Mouse (Mus musculus): Measurements from ENCODE around the gene Sh3gl2. TPM values are rescaled to one million over a fixed set of nuclear protein-coding genes. Genes with fewer than 3 reads are reported as not detected.
A peak's percentile ranks its signal among the peaks of the same experiment; 100 is the strongest.

The Sh3gl2 gene
- total and polyA plus RNA-seq, 3 experiments, result not detected

GRCm38 (mm10) chr4:85398765-85399164 lies 193.8 kb downstream of the Sh3gl2 start:
- Histone ChIP-seq H3K27ac (ENCODE audit: insufficient read depth, low read depth) (no peak overlapping the region), H3K27me3 (replicated peaks) (no peaks in the 10 kb centered on the region), H3K4me1 (ENCODE audit: control insufficient read depth in 1 of 2, insufficient read depth in 2 of 2) (no peaks in the 10 kb centered on the region), H3K4me3 (replicated peaks in 1 of 3; ENCODE audit: low read depth in 2 of 3, low read length in 2 of 3, poor library complexity in 1 of 3) (no peak overlapping the region), H3K79me2 (replicated peaks; ENCODE audit: control insufficient read depth, extremely low read depth, insufficient read depth, poor library complexity, severe bottlenecking) (no peaks in the 10 kb centered on the region), H3K9me3 (replicated peaks; ENCODE audit: low read length) (peaks cover 75% of the 10 kb centered on the region), H3K36me3 (replicated peaks in 1 of 2; ENCODE audit: control insufficient read depth in 1 of 2, insufficient read depth in 1 of 2, low read length in 1 of 2) (no peaks in the 10 kb centered on the region), H3K4me2 (ENCODE audit: insufficient read depth, low read depth, poor library complexity, severe bottlenecking) (no peak overlapping the region), H3K9ac (ENCODE audit: insufficient read depth, low read depth) (no peak overlapping the region)
- dilution Hi-C loops (cut with MboI; ENCODE audit: extremely low pct_ligation_motif_present, extremely low pct_unique_long_range_greater_than_20kb, low sequenced_read_pairs), result no loop called here
- TF ChIP-seq GABPA (IDR thresholded peaks at IDR 0.05; ENCODE audit: insufficient replicate concordance, low read depth, low read length) (no peak), JUND (conservative IDR thresholded peaks at IDR 0.05; ENCODE audit: low read depth, low read length) (no peak), ETS1 (conservative IDR thresholded peaks at IDR 0.05; ENCODE audit: low read depth, low read length) (no peak)
- in situ Hi-C loops (cut with MboI; ENCODE audit: low pct_ligation_motif_present, low pct_unique_long_range_greater_than_20kb, low sequenced_read_pairs), result no loop called here
- DNase-seq (ENCODE audit: extremely low read depth), result no peak

- peaks cover 71% of the 10 kb centered on the region for H3K9me3 ChIP-seq (replicated peaks; ENCODE audit: low read length)
- no peak overlapping the region for H3K27ac ChIP-seq (ENCODE audit: insufficient read depth, low read depth)
- H3K9ac ChIP-seq (ENCODE audit: insufficient read depth, low read depth), result no peak overlapping the region
- dilution Hi-C loops (cut with MboI; ENCODE audit: extremely low pct_ligation_motif_present, extremely low pct_unique_long_range_greater_than_20kb, low sequenced_read_pairs) (no loop called here), in situ Hi-C loops (cut with MboI; ENCODE audit: low pct_ligation_motif_present, low pct_unique_long_range_greater_than_20kb, low sequenced_read_pairs) (no loop called here)
- no peaks in the 10 kb centered on the region for H3K79me2 ChIP-seq (replicated peaks; ENCODE audit: control insufficient read depth, extremely low read depth, insufficient read depth, poor library complexity, severe bottlenecking)
- DNase-seq (ENCODE audit: extremely low read depth), result peak; percentile 0
- 0 out of 4 replicates have a peak, but pooled peaks of 1 of the 2 experiments have one; percentile 14 for TF ChIP-seq CTCF (conservative IDR thresholded peaks at IDR 0.05 in 1 of 2, IDR thresholded peaks at IDR 0.05 in 1 of 2; ENCODE audit: low read depth in 2 of 2, low read length in 2 of 2)
- TF ChIP-seq NELFE (IDR thresholded peaks at IDR 0.05; ENCODE audit: low read depth, low read length), result no peak
- no peak overlapping the region for H3K4me3 ChIP-seq (replicated peaks in 1 of 3; ENCODE audit: low read depth in 2 of 3, low read length in 2 of 3, poor library complexity in 1 of 3)
- no peaks in the 10 kb centered on the region for H3K27me3 ChIP-seq (replicated peaks)
- no peaks in the 10 kb centered on the region for H3K36me3 ChIP-seq (replicated peaks in 1 of 2; ENCODE audit: control insufficient read depth in 1 of 2, insufficient read depth in 1 of 2, low read length in 1 of 2)
- no peak overlapping the region for H3K4me2 ChIP-seq (ENCODE audit: insufficient read depth, low read depth, poor library complexity, severe bottlenecking)
- no peaks in the 10 kb centered on the region for H3K4me1 ChIP-seq (ENCODE audit: control insufficient read depth in 1 of 2, insufficient read depth in 2 of 2)
These were observed 197.9 kb downstream of the Sh3gl2 start for GRCm38 (mm10) chr4:85402823-85403222.

- Histone ChIP-seq H3K79me2 (replicated peaks; ENCODE audit: control insufficient read depth, extremely low read depth, insufficient read depth, poor library complexity, severe bottlenecking) (no peaks in the 10 kb centered on the region), H3K36me3 (replicated peaks in 1 of 2; ENCODE audit: control insufficient read depth in 1 of 2, insufficient read depth in 1 of 2, low read length in 1 of 2) (no peaks in the 10 kb centered on the region), H3K9me3 (replicated peaks; ENCODE audit: low read length) (peaks cover 59% of the 10 kb centered on the region), H3K27me3 (replicated peaks) (no peaks in the 10 kb centered on the region), H3K27ac (ENCODE audit: insufficient read depth, low read depth) (no peak overlapping the region), H3K4me1 (ENCODE audit: control insufficient read depth in 1 of 2, insufficient read depth in 2 of 2) (no peaks in the 10 kb centered on the region), H3K4me3 (replicated peaks in 1 of 3; ENCODE audit: low read depth in 2 of 3, low read length in 2 of 3, poor library complexity in 1 of 3) (no peak overlapping the region), H3K4me2 (ENCODE audit: insufficient read depth, low read depth, poor library complexity, severe bottlenecking) (no peak overlapping the region), H3K9ac (ENCODE audit: insufficient read depth, low read depth) (no peak overlapping the region)
- no peak for DNase-seq (ENCODE audit: extremely low read depth)
- TF ChIP-seq E2F4 (IDR thresholded peaks at IDR 0.05; ENCODE audit: insufficient replicate concordance, low read depth, low read length) (no peak), ELF1 (IDR thresholded peaks at IDR 0.05; ENCODE audit: low read depth, low read length) (no peak), CHD1 (IDR thresholded peaks at IDR 0.05; ENCODE audit: low read depth, low read length) (no peak), PAX5 (IDR thresholded peaks at IDR 0.05; ENCODE audit: low read length) (no peak), NELFE (IDR thresholded peaks at IDR 0.05; ENCODE audit: low read depth, low read length) (no peak)
- dilution Hi-C loops (cut with MboI; ENCODE audit: extremely low pct_ligation_motif_present, extremely low pct_unique_long_range_greater_than_20kb, low sequenced_read_pairs), result no loop called here
- in situ Hi-C loops (cut with MboI; ENCODE audit: low pct_ligation_motif_present, low pct_unique_long_range_greater_than_20kb, low sequenced_read_pairs), result no loop called here
These were observed 199.7 kb downstream of the Sh3gl2 start for GRCm38 (mm10) chr4:85404424-85405194.
